Mouse (Mus musculus): ENCODE data around the gene Rtp3.

- TF ChIP-seq CTCF (IDR thresholded peaks at IDR 0.05) (no peak), EP300 (IDR thresholded peaks at IDR 0.05) (no peak)
Observed at GRCm38 (mm10) chr9:110947261-110947661, 43.1 kb downstream of the Rtp3 start.

Data from lung, postnatal 0 days (tissue).